Mouse (Mus musculus) hindbrain, embryonic 10.5 days (tissue): ENCODE measurements around the gene Rnf152. TPM values are rescaled to one million over a fixed set of nuclear protein-coding genes. Genes with fewer than 3 reads are reported as not detected.
A peak's percentile ranks its signal among the peaks of the same experiment; 100 is the strongest.

Experiments used
- DNase-seq: peaks from one replicate; pipeline ENCODE4 v3.0.0-alpha.2; 2017; ENCODE audit warnings: low spot score
- H3K27ac ChIP-seq: fragments of 300-500 bp; sonication (generic); 2 replicates; pipeline ENCODE4 v1.5.1; 2016; ENCODE audit warnings: mild to moderate bottlenecking, moderate library complexity
- H3K27me3 ChIP-seq: fragments of 300-500 bp; sonication (generic); 2 replicates; pipeline ENCODE4 v1.6.1; 2016; ENCODE audit warnings: mild to moderate bottlenecking; ENCODE audit not compliant: poor library complexity, insufficient read depth, severe bottlenecking
- H3K36me3 ChIP-seq: fragments of 300-500 bp; sonication (generic); 2 replicates; pipeline ENCODE4 v1.6.1; 2016; ENCODE audit warnings: mild to moderate bottlenecking, moderate library complexity
- H3K4me1 ChIP-seq: fragments of 300-500 bp; sonication (generic); replicated peaks from 2 replicates; pipeline ENCODE4 v1.6.1; 2016; ENCODE audit warnings: mild to moderate bottlenecking
- H3K4me3 ChIP-seq: fragments of 300-500 bp; sonication (generic); 2 replicates; pipeline ENCODE4 v1.5.1; 2016; ENCODE audit warnings: mild to moderate bottlenecking, moderate library complexity
- H3K9me3 ChIP-seq: fragments of 300-500 bp; sonication (generic); 2 replicates; pipeline ENCODE4 v1.6.1; 2016; ENCODE audit warnings: mild to moderate bottlenecking, moderate library complexity
- WGBS: fragments of 180-500 bp; shearing (Covaris S2); methylation state at CpG from one replicate; pipeline ENCODE4 v1.1.7; 2016; 5-methylcytosine and 5-hydroxymethylcytosine counted together
- polyA plus RNA-seq: library from polyadenylated mRNA; unstranded; fragments of >200 nt; fragmentation: Nextera tagmentation; extraction: Ambion mirVana; gene quantifications from 2 replicates; pipeline ENCODE4 v1.2.1, GENCODE M21; 2016

The Rnf152 gene
- polyA plus RNA-seq, 1 experiment from 2014 or later, result 1.4 TPM

- H3K36me3 ChIP-seq, result no peaks in the 10 kb centered on the region
- no peak overlapping the region for H3K27ac ChIP-seq
- 87% methylated on average over 5 of the region's 5 CpGs for WGBS
- no peaks in the 10 kb centered on the region for H3K4me1 ChIP-seq
- H3K27me3 ChIP-seq, result no peaks in the 10 kb centered on the region
- H3K9me3 ChIP-seq, result no peaks in the 10 kb centered on the region
- no peak for DNase-seq
- H3K4me3 ChIP-seq, result no peak overlapping the region
These were observed 20.4 kb downstream of the Rnf152 start for GRCm38 (mm10) chr1:105336096-105336495.

- no peak for DNase-seq
- no peak overlapping the region for H3K4me3 ChIP-seq
- no peak overlapping the region for H3K27ac ChIP-seq
- no peaks in the 10 kb centered on the region for H3K4me1 ChIP-seq
- H3K27me3 ChIP-seq, result no peaks in the 10 kb centered on the region
- no peaks in the 10 kb centered on the region for H3K36me3 ChIP-seq
- no peaks in the 10 kb centered on the region for H3K9me3 ChIP-seq
- 91% methylated on average over 8 of the region's 8 CpGs for WGBS
These were observed 24.3 kb downstream of the Rnf152 start for GRCm38 (mm10) chr1:105332087-105332731.

- no peak for DNase-seq
- 82% methylated on average over 5 of the region's 5 CpGs for WGBS
- H3K36me3 ChIP-seq, result no peaks in the 10 kb centered on the region
- no peaks in the 10 kb centered on the region for H3K27me3 ChIP-seq
- H3K4me3 ChIP-seq, result no peak overlapping the region
- H3K9me3 ChIP-seq, result no peaks in the 10 kb centered on the region
- no peaks in the 10 kb centered on the region for H3K4me1 ChIP-seq
- H3K27ac ChIP-seq, result no peak overlapping the region
These were observed 24.9 kb downstream of the Rnf152 start for GRCm38 (mm10) chr1:105331605-105332004.

GRCm38 (mm10) chr1:105330581-105331320, 25.8 kb downstream of the Rnf152 start:
- Histone ChIP-seq H3K9me3 (no peaks in the 10 kb centered on the region), H3K36me3 (no peaks in the 10 kb centered on the region), H3K4me3 (no peak overlapping the region), H3K4me1 (no peaks in the 10 kb centered on the region), H3K27ac (no peak overlapping the region), H3K27me3 (no peaks in the 10 kb centered on the region)
- 78% methylated on average over 5 of the region's 5 CpGs for WGBS
- no peak for DNase-seq

GRCm38 (mm10) chr1:105327789-105328188, 28.7 kb downstream of the Rnf152 start:
- H3K9me3 ChIP-seq, result no peaks in the 10 kb centered on the region
- no peaks in the 10 kb centered on the region for H3K4me1 ChIP-seq
- DNase-seq, result no peak
- H3K27me3 ChIP-seq, result no peaks in the 10 kb centered on the region
- H3K36me3 ChIP-seq, result no peaks in the 10 kb centered on the region
- H3K4me3 ChIP-seq, result no peak overlapping the region
- no peak overlapping the region for H3K27ac ChIP-seq
- 98% methylated on average over 1 of the region's 1 CpGs for whole genome bisulfite sequencing

GRCm38 (mm10) chr1:105324636-105325035, 31.9 kb downstream of the Rnf152 start:
- Histone ChIP-seq H3K36me3 (no peaks in the 10 kb centered on the region), H3K4me1 (no peaks in the 10 kb centered on the region), H3K27me3 (no peaks in the 10 kb centered on the region), H3K9me3 (peaks cover 3% of the 10 kb centered on the region; the same call in 1 of the 2 replicates), H3K27ac (no peak overlapping the region), H3K4me3 (no peak overlapping the region)
- WGBS, result 66% methylated on average over 4 of the region's 4 CpGs
- DNase-seq, result no peak

GRCm38 (mm10) chr1:105314010-105314800, 42.3 kb downstream of the Rnf152 start:
- WGBS, result 78% methylated on average over 3 of the region's 3 CpGs
- Histone ChIP-seq H3K27ac (no peak overlapping the region), H3K36me3 (no peaks in the 10 kb centered on the region), H3K9me3 (no peaks in the 10 kb centered on the region), H3K4me1 (peaks cover 14% of the 10 kb centered on the region), H3K4me3 (no peak overlapping the region), H3K27me3 (no peaks in the 10 kb centered on the region)
- no peak for DNase-seq

GRCm38 (mm10) chr1:105312601-105312901, 44.0 kb downstream of the Rnf152 start:
- no peaks in the 10 kb centered on the region for H3K27me3 ChIP-seq
- H3K9me3 ChIP-seq, result no peaks in the 10 kb centered on the region
- H3K36me3 ChIP-seq, result no peaks in the 10 kb centered on the region
- H3K4me3 ChIP-seq, result no peak overlapping the region
- peaks cover 14% of the 10 kb centered on the region for H3K4me1 ChIP-seq
- no peak overlapping the region for H3K27ac ChIP-seq
- DNase-seq, result no peak
- 54% methylated on average over 2 of the region's 2 CpGs for WGBS

- Histone ChIP-seq H3K27ac (peak overlapping the region; percentile 43; the same call in 1 of the 2 replicates), H3K36me3 (no peaks in the 10 kb centered on the region), H3K9me3 (no peaks in the 10 kb centered on the region), H3K4me3 (no peak overlapping the region), H3K27me3 (no peaks in the 10 kb centered on the region), H3K4me1 (peaks cover 14% of the 10 kb centered on the region)
- DNase-seq, result peak; percentile 43
- 90% methylated on average over 1 of the region's 1 CpGs for WGBS
These were observed 44.5 kb downstream of the Rnf152 start for GRCm38 (mm10) chr1:105311899-105312600.

GRCm38 (mm10) chr1:105302164-105302563, 54.3 kb downstream of the Rnf152 start:
- Histone ChIP-seq H3K36me3 (no peaks in the 10 kb centered on the region), H3K27me3 (no peaks in the 10 kb centered on the region), H3K9me3 (no peaks in the 10 kb centered on the region), H3K4me1 (0 out of 2 replicates have a peak, but pooled peaks cover 3% of the 10 kb centered on the region), H3K27ac (no peak overlapping the region), H3K4me3 (no peak overlapping the region)
- 83% methylated on average over 6 of the region's 6 CpGs for WGBS
- no peak for DNase-seq

- WGBS, result 91% methylated on average over 9 of the region's 9 CpGs
- no peak overlapping the region for H3K27ac ChIP-seq
- H3K4me1 ChIP-seq, result 0 out of 2 replicates have a peak, but pooled peaks cover 3% of the 10 kb centered on the region
- H3K4me3 ChIP-seq, result no peak overlapping the region
- H3K27me3 ChIP-seq, result no peaks in the 10 kb centered on the region
- no peaks in the 10 kb centered on the region for H3K9me3 ChIP-seq
- DNase-seq, result no peak
- no peaks in the 10 kb centered on the region for H3K36me3 ChIP-seq
These were observed 54.7 kb downstream of the Rnf152 start for GRCm38 (mm10) chr1:105301764-105302163.

- no peak overlapping the region for H3K4me3 ChIP-seq
- no peak overlapping the region for H3K27ac ChIP-seq
- DNase-seq, result no peak
- H3K4me1 ChIP-seq, result no peaks in the 10 kb centered on the region
- 86% methylated on average over 2 of the region's 2 CpGs for WGBS
- no peaks in the 10 kb centered on the region for H3K27me3 ChIP-seq
- H3K36me3 ChIP-seq, result no peaks in the 10 kb centered on the region
- H3K9me3 ChIP-seq, result no peaks in the 10 kb centered on the region
These were observed 64.7 kb downstream of the Rnf152 start for GRCm38 (mm10) chr1:105291859-105292258.
